Mouse (Mus musculus): ENCODE measurements around the gene Fgfr4. TPM values are rescaled to one million over a fixed set of nuclear protein-coding genes. Genes with fewer than 3 reads are reported as not detected.

The Fgfr4 gene
- not detected for polyA plus RNA-seq (2017; shearing (Covaris generic))

GRCm38 (mm10) chr13:55152621-55153415, at the start of gene Fgfr4:
Gene Fgfr4, plus strand, starts transcription at chr13:55152640.

DNA sequence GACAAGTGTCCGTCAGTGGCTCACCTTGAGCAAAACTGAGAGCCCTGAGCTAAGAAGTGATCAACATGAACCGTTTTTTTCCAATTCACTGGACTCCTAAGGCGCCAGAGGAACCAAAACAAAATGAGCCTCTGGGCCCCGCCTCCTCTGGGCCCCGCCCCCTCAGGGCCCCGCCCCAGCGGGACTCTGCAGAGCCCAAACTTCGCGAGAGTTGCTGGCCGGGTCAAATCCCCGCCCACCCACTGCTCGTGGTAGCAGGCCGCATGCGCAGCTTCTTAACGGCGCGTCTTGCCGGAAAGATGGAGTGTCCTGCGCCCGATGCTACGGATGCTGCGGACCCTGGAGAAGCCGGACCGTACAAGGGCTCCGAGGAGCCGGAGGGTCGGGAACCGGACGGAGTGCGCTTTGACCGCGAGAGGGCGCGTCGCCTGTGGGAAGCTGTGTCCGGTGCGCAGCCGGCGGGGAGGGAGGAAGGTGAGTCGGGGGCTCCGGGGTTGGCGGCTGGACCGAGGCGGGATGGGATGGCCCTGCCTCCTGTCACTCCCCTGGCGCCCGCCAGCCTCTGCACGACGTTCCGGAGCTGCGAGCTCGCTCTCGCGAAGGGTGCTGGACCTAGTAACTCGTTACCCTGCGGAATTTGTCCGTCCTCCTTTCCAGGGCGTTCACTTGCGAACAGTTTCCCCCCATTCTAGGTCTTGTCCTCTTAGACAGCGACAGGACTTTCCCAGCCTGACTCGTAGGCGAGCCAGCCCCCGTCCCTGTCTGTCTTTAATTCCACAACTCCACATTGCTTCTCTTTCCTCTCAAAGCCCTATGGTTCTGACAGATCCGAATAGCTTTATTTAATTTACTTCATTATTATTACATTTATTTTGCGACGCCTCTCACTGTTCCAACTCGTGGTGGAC, 47.1 kb upstream of the Fgfr4 start, which contains the start of gene Zfp346:
TSS of gene Zfp346 (plus strand) at position 267 of the 908 bp plus-strand sequence.

GRCm38 (mm10) chr13:55133448-55133847, 19.0 kb upstream of the Fgfr4 start, which contains the start of gene Gm17617:
Gene Gm17617, minus strand, starts transcription at chr13:55133548.

GRCm38 (mm10) chr13:55209649-55210192, 57.3 kb downstream of the Fgfr4 start, which contains the start of gene Nsd1:
Gene Nsd1, plus strand, starts transcription at chr13:55209782.

Other genes starting within 250 kb of the Fgfr4 start
- gene Unc5a, start 203.2 kb upstream of the Fgfr4 start, polyA plus RNA-seq (2017; shearing (Covaris generic)) = 1.1 TPM
- gene Hk3, start 131.3 kb upstream of the Fgfr4 start, polyA plus RNA-seq (2017; shearing (Covaris generic)) = 0.45 TPM
- gene Uimc1, start 52.3 kb upstream of the Fgfr4 start, polyA plus RNA-seq (2017; shearing (Covaris generic)) = 74.1 TPM
- gene Zfp346, start 47.3 kb upstream of the Fgfr4 start, polyA plus RNA-seq (2017; shearing (Covaris generic)) = 26.8 TPM
- gene Gm17617, start 19.1 kb upstream of the Fgfr4 start, polyA plus RNA-seq (2017; shearing (Covaris generic)) = not detected
- 79.4 TPM for gene Nsd1, start 57.1 kb downstream of the Fgfr4 start, polyA plus RNA-seq (2017; shearing (Covaris generic))
- gene Prelid1, start 167.9 kb downstream of the Fgfr4 start, polyA plus RNA-seq (2017; shearing (Covaris generic)) = 335 TPM
- gene Rab24, start 169.3 kb downstream of the Fgfr4 start, polyA plus RNA-seq (2017; shearing (Covaris generic)) = 142 TPM
- 2.3 TPM for gene Mxd3, start 177.2 kb downstream of the Fgfr4 start, polyA plus RNA-seq (2017; shearing (Covaris generic))
- gene Lman2, start 210.1 kb downstream of the Fgfr4 start, polyA plus RNA-seq (2017; shearing (Covaris generic)) = 143 TPM
- 153 TPM for gene Rgs14, start 217.1 kb downstream of the Fgfr4 start, polyA plus RNA-seq (2017; shearing (Covaris generic))
- gene Slc34a1, start 245.5 kb downstream of the Fgfr4 start, polyA plus RNA-seq (2017; shearing (Covaris generic)) = not detected

All from CD4-positive, CD25-positive, alpha-beta regulatory T cell (primary cell).